Mouse (Mus musculus) embryonic facial prominence, embryonic 10.5 days (tissue): ENCODE measurements around the gene Creld1. TPM values are rescaled to one million over a fixed set of nuclear protein-coding genes. Genes with fewer than 3 reads are reported as not detected.

Source experiments
- DNase-seq: peaks from one replicate; pipeline ENCODE4 v3.0.0-alpha.2; 2017; ENCODE audit warnings: low spot score
- H3K27ac ChIP-seq: fragments of 300-500 bp; sonication (generic); replicated peaks from 2 replicates; pipeline ENCODE4 v1.5.1; 2016; ENCODE audit warnings: mild to moderate bottlenecking
- H3K27me3 ChIP-seq: fragments of 300-500 bp; sonication (generic); replicated peaks from 2 replicates; pipeline ENCODE4 v1.6.1; 2016; ENCODE audit warnings: low read depth, mild to moderate bottlenecking; ENCODE audit not compliant: poor library complexity, severe bottlenecking
- H3K36me3 ChIP-seq: fragments of 300-500 bp; sonication (generic); replicated peaks from 2 replicates; pipeline ENCODE4 v1.6.1; 2016; ENCODE audit warnings: mild to moderate bottlenecking, moderate library complexity
- H3K4me1 ChIP-seq: fragments of 300-500 bp; sonication (generic); 2 replicates; pipeline ENCODE4 v1.6.1; 2016
- H3K4me3 ChIP-seq: fragments of 300-500 bp; sonication (generic); 2 replicates; pipeline ENCODE4 v1.5.1; 2016; ENCODE audit warnings: mild to moderate bottlenecking, moderate library complexity
- H3K9me3 ChIP-seq: fragments of 300-500 bp; sonication (generic); 2 replicates; pipeline ENCODE4 v1.6.1; 2016; ENCODE audit warnings: mild to moderate bottlenecking
- WGBS: fragments of 180-500 bp; shearing (Covaris S2); methylation state at CpG from one replicate; pipeline ENCODE4 v1.1.7; 2016; 5-methylcytosine and 5-hydroxymethylcytosine counted together
- polyA plus RNA-seq: library from polyadenylated mRNA; unstranded; fragments of >200 nt; fragmentation: Nextera tagmentation; extraction: Ambion mirVana; gene quantifications from 2 replicates; pipeline ENCODE4 v1.2.1, GENCODE M21; 2016

Creld1 gene
- polyA plus RNA-seq, 1 experiment from 2014 or later: 23.5 TPM

GRCm38 (mm10) chr6:113495071-113495675 is 12.1 kb downstream of the Creld1 start:
- peak overlapping the region; percentile 74; the same call in 1 of the 2 replicates for H3K27ac ChIP-seq
- peaks cover 24% of the 10 kb centered on the region for H3K36me3 ChIP-seq
- no peak for DNase-seq
- H3K9me3 ChIP-seq: no peaks in the 10 kb centered on the region
- H3K4me3 ChIP-seq: peak overlapping the region; percentile 55
- H3K4me1 ChIP-seq: peaks cover 21% of the 10 kb centered on the region
- WGBS: 52% methylated on average over 28 of the region's 28 CpGs
- H3K27me3 ChIP-seq: peaks cover 65% of the 10 kb centered on the region

- Histone ChIP-seq H3K9me3 (no peaks in the 10 kb centered on the region), H3K27me3 (peaks cover 75% of the 10 kb centered on the region), H3K36me3 (no peaks in the 10 kb centered on the region), H3K4me1 (peaks cover 27% of the 10 kb centered on the region), H3K27ac (no peak overlapping the region), H3K4me3 (no peak overlapping the region)
- WGBS: 82% methylated on average over 6 of the region's 6 CpGs
- DNase-seq: no peak
These were observed 16.2 kb downstream of the Creld1 start for GRCm38 (mm10) chr6:113499346-113499745.

- H3K27me3 ChIP-seq: peaks cover 54% of the 10 kb centered on the region
- peak; percentile 69 for DNase-seq
- no peaks in the 10 kb centered on the region for H3K9me3 ChIP-seq
- H3K36me3 ChIP-seq: no peaks in the 10 kb centered on the region
- peak within 1 kb of the TSS; percentile 60 for H3K4me3 ChIP-seq
- peaks cover 12% of the 10 kb centered on the region for H3K4me1 ChIP-seq
- peak within 1 kb of the TSS; percentile 62 for H3K27ac ChIP-seq
- 2% methylated on average over 32 of the region's 32 CpGs for WGBS
These were observed 18.4 kb downstream of the Creld1 start, which contains the start of gene Prrt3 for GRCm38 (mm10) chr6:113501388-113502084. Prrt3 (minus strand) TSS chr6:113501931.

- Histone ChIP-seq H3K9me3 (no peaks in the 10 kb centered on the region), H3K4me3 (no peak overlapping the region), H3K27ac (no peak overlapping the region), H3K27me3 (peaks cover 41% of the 10 kb centered on the region), H3K4me1 (peaks cover 12% of the 10 kb centered on the region), H3K36me3 (no peaks in the 10 kb centered on the region)
- WGBS: 72% methylated on average over 2 of the region's 2 CpGs
- DNase-seq: no peak
These were observed 19.7 kb downstream of the Creld1 start for GRCm38 (mm10) chr6:113502801-113503200.

GRCm38 (mm10) chr6:113505689-113506088 is 22.6 kb downstream of the Creld1 start:
- 72% methylated on average over 1 of the region's 1 CpGs for WGBS
- H3K9me3 ChIP-seq: no peaks in the 10 kb centered on the region
- no peak overlapping the region for H3K27ac ChIP-seq

GRCm38 (mm10) chr6:113507130-113507529 is 24.0 kb downstream of the Creld1 start:
- no peak for DNase-seq
- H3K4me3 ChIP-seq: no peak overlapping the region
- peaks cover 4% of the 10 kb centered on the region; the same call in 1 of the 2 replicates for H3K36me3 ChIP-seq
- H3K27me3 ChIP-seq: peaks cover 11% of the 10 kb centered on the region
- peaks cover 6% of the 10 kb centered on the region; the same call in 1 of the 2 replicates for H3K4me1 ChIP-seq
- H3K27ac ChIP-seq: no peak overlapping the region
- H3K9me3 ChIP-seq: no peaks in the 10 kb centered on the region

More at GRCm38 (mm10) chr6:113505689-113506088, 22.6 kb downstream of the Creld1 start:
- no peak overlapping the region for H3K4me3 ChIP-seq
- no peak for DNase-seq
- peaks cover 25% of the 10 kb centered on the region for H3K27me3 ChIP-seq
- peaks cover 15% of the 10 kb centered on the region for H3K4me1 ChIP-seq
- H3K36me3 ChIP-seq: no peaks in the 10 kb centered on the region

GRCm38 (mm10) chr6:113508272-113508946 is 25.3 kb downstream of the Creld1 start:
- no peak overlapping the region for H3K27ac ChIP-seq
- H3K36me3 ChIP-seq: peaks cover 12% of the 10 kb centered on the region
- H3K9me3 ChIP-seq: no peaks in the 10 kb centered on the region
- H3K4me1 ChIP-seq: peaks cover 6% of the 10 kb centered on the region; the same call in 1 of the 2 replicates
- no peaks in the 10 kb centered on the region for H3K27me3 ChIP-seq
- H3K4me3 ChIP-seq: no peak overlapping the region
- 68% methylated on average over 7 of the region's 7 CpGs for WGBS
- no peak for DNase-seq

GRCm38 (mm10) chr6:113508947-113509280 is 25.8 kb downstream of the Creld1 start:
- H3K36me3 ChIP-seq: peaks cover 17% of the 10 kb centered on the region
- no peaks in the 10 kb centered on the region for H3K27me3 ChIP-seq
- H3K4me3 ChIP-seq: no peak overlapping the region
- no peaks in the 10 kb centered on the region for H3K9me3 ChIP-seq
- no peak overlapping the region for H3K27ac ChIP-seq
- peaks cover 6% of the 10 kb centered on the region; the same call in 1 of the 2 replicates for H3K4me1 ChIP-seq
- 56% methylated on average over 5 of the region's 5 CpGs for WGBS
- no peak for DNase-seq

GRCm38 (mm10) chr6:113513944-113514343 is 30.8 kb downstream of the Creld1 start:
- Histone ChIP-seq H3K4me3 (no peak overlapping the region), H3K4me1 (0 out of 2 replicates have a peak, but pooled peaks cover 2% of the 10 kb centered on the region), H3K9me3 (no peaks in the 10 kb centered on the region), H3K27ac (no peak overlapping the region), H3K27me3 (no peaks in the 10 kb centered on the region), H3K36me3 (peaks cover 67% of the 10 kb centered on the region)
- no peak for DNase-seq
- 94% methylated on average over 6 of the region's 6 CpGs for WGBS

- no peak for DNase-seq
- 94% methylated on average over 3 of the region's 3 CpGs for WGBS
- H3K27me3 ChIP-seq: no peaks in the 10 kb centered on the region
- H3K4me3 ChIP-seq: no peak overlapping the region
- no peak overlapping the region for H3K27ac ChIP-seq
- no peaks in the 10 kb centered on the region for H3K4me1 ChIP-seq
- no peaks in the 10 kb centered on the region for H3K9me3 ChIP-seq
- peaks cover 74% of the 10 kb centered on the region for H3K36me3 ChIP-seq
These were observed 31.5 kb downstream of the Creld1 start for GRCm38 (mm10) chr6:113514600-113514999.

- H3K4me3 ChIP-seq: no peak overlapping the region
- no peak for DNase-seq
- H3K27ac ChIP-seq: no peak overlapping the region
- no peaks in the 10 kb centered on the region for H3K9me3 ChIP-seq
- WGBS: 92% methylated on average over 8 of the region's 8 CpGs
- H3K36me3 ChIP-seq: peaks cover 99% of the 10 kb centered on the region
- no peaks in the 10 kb centered on the region for H3K4me1 ChIP-seq
- H3K27me3 ChIP-seq: no peaks in the 10 kb centered on the region
These were observed 34.5 kb downstream of the Creld1 start for GRCm38 (mm10) chr6:113517434-113518080.

- Histone ChIP-seq H3K4me1 (no peaks in the 10 kb centered on the region), H3K27ac (no peak overlapping the region), H3K4me3 (no peak overlapping the region), H3K27me3 (no peaks in the 10 kb centered on the region), H3K9me3 (no peaks in the 10 kb centered on the region), H3K36me3 (peaks cover 87% of the 10 kb centered on the region)
- DNase-seq: no peak
- WGBS: 70% methylated on average over 1 of the region's 1 CpGs
These were observed 39.2 kb downstream of the Creld1 start for GRCm38 (mm10) chr6:113522310-113522709.
